18 mouse cellular contexts compared by ENCODE assay signal in genomic region chr1:157503071-157503470, GRCm38 (mm10). TPM values are rescaled to one million over a fixed set of nuclear protein-coding genes. Genes with fewer than 3 reads are reported as not detected.
"Had no signal": no experiment of that assay in that cellular context is flagged by ENCODE, and none has a peak within 500 bp of the region (broad histone marks: within the 10 kb centered on the region; RNA-seq: fewer than 3 reads in every experiment).

No protein-coding gene starts in this region.

- ATAC-seq: midbrain, embryonic 16.5 days had no signal

- DNase-seq: lung, adult 18-20 months; lung, embryonic 14.5 days; lung, postnatal 10 days; lung, postnatal 4 days; midbrain, embryonic 14.5 days; right cerebral cortex, postnatal 14 days; thymus, adult 2 months; thymus, postnatal 25 days; thymus, postnatal 4 days had no signal

- H3K4me2 ChIP-seq: lung, embryonic 14.5 days; midbrain, embryonic 12.5 days; neural tube, embryonic 13.5 days; neural tube, embryonic 15.5 days; stomach, embryonic 15.5 days had no signal

- H3K4me1 ChIP-seq: stomach, embryonic 15.5 days had no signal

- H3K27me3 ChIP-seq: midbrain, embryonic 12.5 days; neural tube, embryonic 15.5 days; stomach, embryonic 15.5 days had no signal

- H3K36me3 ChIP-seq: midbrain, embryonic 10.5 days; midbrain, embryonic 12.5 days; neural tube, embryonic 13.5 days; neural tube, embryonic 15.5 days; stomach, embryonic 15.5 days had no signal

- H3K9me3 ChIP-seq: midbrain, embryonic 10.5 days; midbrain, embryonic 12.5 days; neural tube, embryonic 13.5 days; neural tube, embryonic 15.5 days; stomach, embryonic 15.5 days had no signal

- H3K9ac ChIP-seq: lung, embryonic 14.5 days; midbrain, embryonic 12.5 days; neural tube, embryonic 13.5 days; neural tube, embryonic 15.5 days; stomach, embryonic 15.5 days had no signal

- H3K4me3 ChIP-seq: midbrain, embryonic 10.5 days; midbrain, embryonic 12.5 days; myocyte; neural tube, embryonic 13.5 days; neural tube, embryonic 15.5 days; stomach, embryonic 15.5 days had no signal

- H3K27ac ChIP-seq: midbrain, embryonic 10.5 days; midbrain, embryonic 12.5 days; neural tube, embryonic 13.5 days; neural tube, embryonic 15.5 days; stomach, embryonic 15.5 days; stomach, postnatal 0 days had no signal

RNA-seq across cellular contexts. Expression of gene Sec16b, which starts 3.5 kb away (rescaled TPM):
- total RNA-seq: megakaryocyte-erythroid progenitor cell, adult 5-6 weeks had no signal
